Mouse (Mus musculus) urinary bladder, postnatal 14 days (tissue): ENCODE data around the gene Ppib.

Experiments used
- DNase-seq: peaks from one replicate; pipeline ENCODE4 v3.0.0; 2021; ENCODE audit warnings: low spot score

The Ppib gene

GRCm38 (mm10) chr9:66059583-66060307 is at the start of gene Ppib:
TSS of gene Ppib (plus strand) at chr9:66060222.
- DNase-seq: peak; percentile 98

GRCm38 (mm10) chr9:66020601-66021000 is 39.4 kb upstream of the Ppib start:
- no peak for DNase-seq

- DNase-seq: no peak
These were observed 21.9 kb upstream of the Ppib start for GRCm38 (mm10) chr9:66038082-66038481.

- no peak for DNase-seq
These were observed 21.4 kb upstream of the Ppib start for GRCm38 (mm10) chr9:66038581-66038980.

GRCm38 (mm10) chr9:66039290-66039689 is 20.7 kb upstream of the Ppib start:
- DNase-seq: no peak

GRCm38 (mm10) chr9:66040801-66041200 is 19.2 kb upstream of the Ppib start:
- no peak for DNase-seq

GRCm38 (mm10) chr9:66042331-66042730 is 17.7 kb upstream of the Ppib start:
- DNase-seq: no peak

- no peak for DNase-seq
These were observed 16.8 kb upstream of the Ppib start for GRCm38 (mm10) chr9:66043241-66043640.

- DNase-seq: no peak
These were observed 10.0 kb upstream of the Ppib start for GRCm38 (mm10) chr9:66049931-66050601.

GRCm38 (mm10) chr9:66051493-66051892 is 8.5 kb upstream of the Ppib start:
- DNase-seq: no peak

GRCm38 (mm10) chr9:66052731-66053130 is 7.3 kb upstream of the Ppib start:
- no peak for DNase-seq

GRCm38 (mm10) chr9:66053620-66054019 is 6.4 kb upstream of the Ppib start:
- DNase-seq: no peak

- DNase-seq: no peak
These were observed 256 bp downstream of the Ppib start for GRCm38 (mm10) chr9:66060308-66060647.

GRCm38 (mm10) chr9:66060986-66061385 is 964 bp downstream of the Ppib start:
- no peak for DNase-seq

- DNase-seq: no peak
These were observed 1.6 kb downstream of the Ppib start for GRCm38 (mm10) chr9:66061656-66062055.

- no peak for DNase-seq
These were observed 3.4 kb downstream of the Ppib start for GRCm38 (mm10) chr9:66063446-66063845.

- DNase-seq: no peak
These were observed 4.3 kb downstream of the Ppib start for GRCm38 (mm10) chr9:66064316-66064715.

GRCm38 (mm10) chr9:66066791-66067190 is 6.8 kb downstream of the Ppib start:
- DNase-seq: no peak

GRCm38 (mm10) chr9:66067542-66067941 is 7.5 kb downstream of the Ppib start:
- DNase-seq: peak; percentile 34

- DNase-seq: no peak
These were observed 8.0 kb downstream of the Ppib start for GRCm38 (mm10) chr9:66068056-66068455.

GRCm38 (mm10) chr9:66068971-66069391 is 9.0 kb downstream of the Ppib start:
- DNase-seq: no peak

GRCm38 (mm10) chr9:66069583-66069982 is 9.6 kb downstream of the Ppib start, which contains the start of gene Snx22:
TSS of gene Snx22 (minus strand) at chr9:66069719.
- peak; percentile 90 for DNase-seq

- DNase-seq: no peak
These were observed 10.1 kb downstream of the Ppib start for GRCm38 (mm10) chr9:66070151-66070550.

- no peak for DNase-seq
These were observed 12.7 kb downstream of the Ppib start for GRCm38 (mm10) chr9:66072754-66073153.
